Mouse (Mus musculus): Measurements from ENCODE around the gene Ncam2. TPM values are rescaled to one million over a fixed set of nuclear protein-coding genes. Genes with fewer than 3 reads are reported as not detected.
A peak's percentile ranks its signal among the peaks of the same experiment; 100 is the strongest.

The Ncam2 gene
- 0.04 TPM in 1 of 2 replicates, not detected in the other for polyA plus RNA-seq (2012; ENCODE audit: insufficient read depth, low replicate concordance)

GRCm38 (mm10) chr16:81200201-81201071 is at the start of gene Ncam2:
Gene Ncam2 (plus strand): TSS chr16:81200697.
- Histone ChIP-seq H3K4me1 (peaks cover 52% of the 10 kb centered on the region), H3K27me3 (replicated peaks) (peaks cover 9% of the 10 kb centered on the region), H3K9me3 (no peaks in the 10 kb centered on the region), H3K4me3 (replicated peaks) (peak within 1 kb of the TSS; percentile 94), H3K36me3 (replicated peaks; ENCODE audit: low read length) (no peaks in the 10 kb centered on the region)
- no peak for TF ChIP-seq GATA1 (IDR thresholded peaks at IDR 0.05; ENCODE audit: borderline replicate concordance, low read length)
- TF ChIP-seq FLI1 (IDR thresholded peaks at IDR 0.05; ENCODE audit: low read length), result no peak

DNA sequence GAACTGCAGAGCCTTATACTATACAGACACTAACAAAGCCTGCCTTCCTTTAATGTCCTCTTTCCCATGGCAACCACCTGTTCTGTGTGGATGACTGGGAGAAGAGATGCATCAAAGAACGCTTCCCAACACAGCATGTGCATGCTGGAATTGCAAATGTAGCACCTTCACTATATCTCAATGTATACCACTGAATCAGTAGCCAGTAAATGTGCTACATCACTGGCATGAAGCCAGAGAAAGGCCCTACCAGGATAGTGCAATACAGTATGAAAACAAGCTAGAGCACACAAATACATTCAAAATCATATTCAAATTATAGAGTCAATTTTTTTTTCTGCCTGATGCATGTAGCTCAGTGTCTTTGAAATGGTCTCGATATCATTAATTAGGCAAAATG is 29.7 kb upstream of the Ncam2 start:
- Histone ChIP-seq H3K4me1 (no peaks in the 10 kb centered on the region; the same call in 1 of the 2 replicates), H3K4me3 (replicated peaks) (no peak overlapping the region), H3K9me3 (no peaks in the 10 kb centered on the region), H3K36me3 (replicated peaks; ENCODE audit: low read length) (no peaks in the 10 kb centered on the region), H3K27me3 (replicated peaks) (no peaks in the 10 kb centered on the region)
- TF ChIP-seq FLI1 (IDR thresholded peaks at IDR 0.05; ENCODE audit: low read length) (no peak), GATA1 (IDR thresholded peaks at IDR 0.05; ENCODE audit: borderline replicate concordance, low read length) (no peak)

DNA sequence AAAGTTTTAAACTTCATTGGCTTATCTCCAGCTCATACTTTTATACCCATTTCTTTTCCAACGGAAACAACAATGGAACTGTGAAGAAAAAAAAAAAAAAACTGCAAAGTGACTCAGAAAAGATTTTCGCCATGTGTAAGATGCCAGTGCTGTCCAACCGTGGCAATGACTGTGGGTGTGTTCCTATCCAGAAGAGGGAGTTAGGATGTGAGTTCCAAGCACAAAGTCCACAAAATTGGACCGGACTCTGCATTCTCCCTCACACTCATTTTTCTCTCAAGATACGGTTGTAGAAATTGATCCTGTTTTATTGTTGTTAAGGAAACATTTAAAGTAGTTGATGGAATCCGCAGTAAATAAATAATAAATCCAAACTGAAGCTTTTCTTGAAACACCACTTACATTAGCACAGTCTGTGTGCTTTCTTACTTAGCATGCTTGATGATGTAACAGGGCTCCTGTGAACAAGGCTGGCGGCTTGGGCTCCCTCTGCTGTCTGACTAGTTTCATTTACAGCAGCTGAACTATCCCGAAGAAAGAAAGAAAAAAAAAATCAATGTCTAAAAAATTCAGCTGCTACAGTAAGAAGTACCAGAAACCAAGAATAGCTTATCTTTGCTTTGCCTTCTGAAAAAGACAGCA is 25.1 kb upstream of the Ncam2 start:
- Histone ChIP-seq H3K4me1 (no peaks in the 10 kb centered on the region; the same call in 1 of the 2 replicates), H3K4me3 (replicated peaks) (no peak overlapping the region), H3K9me3 (no peaks in the 10 kb centered on the region), H3K36me3 (replicated peaks; ENCODE audit: low read length) (no peaks in the 10 kb centered on the region), H3K27me3 (replicated peaks) (no peaks in the 10 kb centered on the region)
- TF ChIP-seq GATA1 (IDR thresholded peaks at IDR 0.05; ENCODE audit: borderline replicate concordance, low read length), result no peak
- TF ChIP-seq FLI1 (IDR thresholded peaks at IDR 0.05; ENCODE audit: low read length), result no peak

GRCm38 (mm10) chr16:81179801-81180200 is 20.7 kb upstream of the Ncam2 start:
- no peak for TF ChIP-seq FLI1 (IDR thresholded peaks at IDR 0.05; ENCODE audit: low read length)
- no peak for TF ChIP-seq GATA1 (IDR thresholded peaks at IDR 0.05; ENCODE audit: borderline replicate concordance, low read length)
- Histone ChIP-seq H3K4me3 (replicated peaks) (no peak overlapping the region), H3K4me1 (peaks cover 10% of the 10 kb centered on the region; the same call in 1 of the 2 replicates), H3K27me3 (replicated peaks) (no peaks in the 10 kb centered on the region), H3K9me3 (no peaks in the 10 kb centered on the region), H3K36me3 (replicated peaks; ENCODE audit: low read length) (no peaks in the 10 kb centered on the region)

- no peak for TF ChIP-seq FLI1 (IDR thresholded peaks at IDR 0.05; ENCODE audit: low read length)
- Histone ChIP-seq H3K9me3 (no peaks in the 10 kb centered on the region), H3K4me3 (replicated peaks) (no peak overlapping the region), H3K27me3 (replicated peaks) (no peaks in the 10 kb centered on the region), H3K4me1 (peaks cover 10% of the 10 kb centered on the region; the same call in 1 of the 2 replicates), H3K36me3 (replicated peaks; ENCODE audit: low read length) (no peaks in the 10 kb centered on the region)
Measured at GRCm38 (mm10) chr16:81187579-81188179, 12.8 kb upstream of the Ncam2 start.

- H3K36me3 ChIP-seq (replicated peaks; ENCODE audit: low read length), result no peaks in the 10 kb centered on the region
- no peak overlapping the region for H3K4me3 ChIP-seq (replicated peaks)
- peaks cover 17% of the 10 kb centered on the region for H3K4me1 ChIP-seq
- H3K27me3 ChIP-seq (replicated peaks), result no peaks in the 10 kb centered on the region
- no peaks in the 10 kb centered on the region for H3K9me3 ChIP-seq
- TF ChIP-seq FLI1 (IDR thresholded peaks at IDR 0.05; ENCODE audit: low read length), result no peak
- no peak for TF ChIP-seq GATA1 (IDR thresholded peaks at IDR 0.05; ENCODE audit: borderline replicate concordance, low read length)
Measured at GRCm38 (mm10) chr16:81191621-81192020, 8.9 kb upstream of the Ncam2 start.

DNA sequence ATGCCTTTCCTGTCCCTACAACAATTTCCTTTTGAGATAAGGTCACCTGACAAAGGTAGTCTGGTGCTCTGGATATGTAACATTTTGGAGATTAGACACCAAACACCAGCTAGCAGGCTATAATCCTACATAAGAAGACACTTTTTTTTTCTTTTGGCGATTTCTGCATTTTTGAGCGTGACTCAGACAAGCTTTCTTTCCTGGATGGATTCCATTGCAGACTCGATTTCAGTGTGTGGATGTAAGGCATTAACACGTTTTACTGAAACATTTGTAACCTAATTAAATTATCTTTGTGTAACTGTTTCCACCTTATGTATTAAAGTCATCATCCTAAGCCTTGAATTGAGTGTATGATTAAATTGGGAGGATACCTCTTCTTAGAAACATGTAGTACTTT is 7.9 kb upstream of the Ncam2 start:
- Histone ChIP-seq H3K4me1 (peaks cover 26% of the 10 kb centered on the region), H3K27me3 (replicated peaks) (no peaks in the 10 kb centered on the region), H3K4me3 (replicated peaks) (no peak overlapping the region), H3K36me3 (replicated peaks; ENCODE audit: low read length) (no peaks in the 10 kb centered on the region), H3K9me3 (no peaks in the 10 kb centered on the region)
- TF ChIP-seq FLI1 (IDR thresholded peaks at IDR 0.05; ENCODE audit: low read length) (no peak), GATA1 (IDR thresholded peaks at IDR 0.05; ENCODE audit: borderline replicate concordance, low read length) (no peak)

GRCm38 (mm10) chr16:81199467-81199866 is 1.0 kb upstream of the Ncam2 start:
- Histone ChIP-seq H3K9me3 (no peaks in the 10 kb centered on the region), H3K4me3 (replicated peaks) (peak overlapping the region; percentile 94), H3K4me1 (peaks cover 55% of the 10 kb centered on the region), H3K36me3 (replicated peaks; ENCODE audit: low read length) (no peaks in the 10 kb centered on the region), H3K27me3 (replicated peaks) (peaks cover 9% of the 10 kb centered on the region)
- no peak for TF ChIP-seq GATA1 (IDR thresholded peaks at IDR 0.05; ENCODE audit: borderline replicate concordance, low read length)
- TF ChIP-seq FLI1 (IDR thresholded peaks at IDR 0.05; ENCODE audit: low read length), result no peak

DNA sequence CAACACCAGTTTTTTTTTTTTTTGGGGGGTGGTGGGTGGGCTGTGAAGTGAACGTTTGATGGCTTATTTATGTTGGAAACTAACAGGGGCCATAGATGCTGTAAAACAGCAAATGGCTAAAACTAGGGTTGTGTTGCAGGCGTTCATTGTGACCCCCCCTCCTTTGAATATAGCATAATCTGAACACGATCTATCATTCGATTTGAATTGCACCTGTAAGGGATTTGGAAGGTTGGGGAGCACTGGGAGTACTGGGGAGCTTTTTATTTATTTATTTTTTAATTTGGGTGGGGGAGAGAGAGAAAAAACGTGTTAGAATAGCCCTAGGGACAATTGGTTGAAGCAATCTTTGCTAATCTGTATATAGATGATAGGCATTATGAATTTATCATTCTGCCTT is 974 bp downstream of the Ncam2 start:
- Histone ChIP-seq H3K27me3 (replicated peaks) (peaks cover 9% of the 10 kb centered on the region), H3K4me1 (peaks cover 42% of the 10 kb centered on the region), H3K9me3 (no peaks in the 10 kb centered on the region), H3K36me3 (replicated peaks; ENCODE audit: low read length) (no peaks in the 10 kb centered on the region), H3K4me3 (replicated peaks) (no peak overlapping the region)
- TF ChIP-seq FLI1 (IDR thresholded peaks at IDR 0.05; ENCODE audit: low read length) (no peak), GATA1 (IDR thresholded peaks at IDR 0.05; ENCODE audit: borderline replicate concordance, low read length) (no peak)

DNA sequence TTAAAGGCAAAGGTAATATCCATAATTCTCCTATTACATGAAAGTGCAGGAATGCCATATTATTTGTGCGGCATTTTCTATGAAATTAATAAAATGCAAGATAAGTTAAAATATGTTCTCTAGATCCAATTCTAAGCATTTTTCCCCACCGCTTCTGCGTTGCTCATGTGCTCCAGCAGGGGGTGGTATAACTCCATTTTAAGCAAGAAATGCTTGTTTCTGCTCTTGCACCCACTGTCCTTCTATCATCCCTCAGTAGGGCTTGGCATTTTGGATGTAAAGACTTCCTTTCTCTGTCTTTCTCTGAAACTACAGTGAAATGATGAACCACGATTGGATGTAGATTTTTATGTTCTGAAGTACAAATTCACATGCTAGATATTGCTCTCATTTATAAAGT is 1.5 kb downstream of the Ncam2 start:
- H3K4me1 ChIP-seq, result peaks cover 38% of the 10 kb centered on the region
- no peak overlapping the region for H3K4me3 ChIP-seq (replicated peaks)
- H3K36me3 ChIP-seq (replicated peaks; ENCODE audit: low read length), result no peaks in the 10 kb centered on the region
- H3K27me3 ChIP-seq (replicated peaks), result peaks cover 9% of the 10 kb centered on the region
- no peaks in the 10 kb centered on the region for H3K9me3 ChIP-seq
- TF ChIP-seq GATA1 (IDR thresholded peaks at IDR 0.05; ENCODE audit: borderline replicate concordance, low read length), result no peak
- TF ChIP-seq FLI1 (IDR thresholded peaks at IDR 0.05; ENCODE audit: low read length), result no peak

All from megakaryocyte, embryonic 14.5 days (primary cell).